Mouse (Mus musculus) frontal cortex, postnatal 14 days (tissue): ENCODE results near the gene Mthfd1.
A peak's percentile ranks its signal among the peaks of the same experiment; 100 is the strongest.
"Not testable (repeated sequence)": the region's sequence is repeated elsewhere in the genome, so short reads cannot be mapped to it uniquely, and the experiment has no call there.

Source experiments
- DNase-seq, 2 experiments: peaks; one replicate each; pipeline ENCODE4 v3.0.0; 2022; ENCODE audit warnings: low spot score in 2 of 2

The Mthfd1 gene

GRCm38 (mm10) chr12:76254725-76255498, at the start of gene Mthfd1:
Gene Mthfd1, plus strand, starts transcription at chr12:76255298.
- DNase-seq, result peak; percentile 92 to 97

GRCm38 (mm10) chr12:76209429-76209974, 45.6 kb upstream of the Mthfd1 start:
- no peak for DNase-seq

GRCm38 (mm10) chr12:76215121-76215520, 40.0 kb upstream of the Mthfd1 start:
- DNase-seq, result no peak

GRCm38 (mm10) chr12:76216716-76217115, 38.4 kb upstream of the Mthfd1 start:
- DNase-seq, result no peak

GRCm38 (mm10) chr12:76222104-76222503, 33.0 kb upstream of the Mthfd1 start:
- DNase-seq, result not testable (repeated sequence)

- DNase-seq, result no peak
Observed at GRCm38 (mm10) chr12:76230644-76231043, 24.5 kb upstream of the Mthfd1 start.

- DNase-seq, result no peak
Observed at GRCm38 (mm10) chr12:76235253-76235652, 19.8 kb upstream of the Mthfd1 start.

GRCm38 (mm10) chr12:76239145-76239838, 15.8 kb upstream of the Mthfd1 start:
- no peak for DNase-seq

GRCm38 (mm10) chr12:76239839-76240571, 15.1 kb upstream of the Mthfd1 start:
- no peak for DNase-seq

GRCm38 (mm10) chr12:76240670-76241069, 14.4 kb upstream of the Mthfd1 start:
- DNase-seq, result no peak

- no peak for DNase-seq
Observed at GRCm38 (mm10) chr12:76241084-76241483, 14.0 kb upstream of the Mthfd1 start.

GRCm38 (mm10) chr12:76241833-76242232, 13.3 kb upstream of the Mthfd1 start:
- DNase-seq, result no peak

- DNase-seq, result no peak
Observed at GRCm38 (mm10) chr12:76244981-76245380, 10.1 kb upstream of the Mthfd1 start.

GRCm38 (mm10) chr12:76246646-76247045, 8.5 kb upstream of the Mthfd1 start, which contains the start of gene Tex21:
Gene Tex21, minus strand, starts transcription at chr12:76246746.
- no peak for DNase-seq

- DNase-seq, result no peak
Observed at GRCm38 (mm10) chr12:76253090-76253489, 2.0 kb upstream of the Mthfd1 start.

- DNase-seq, result no peak
Observed at GRCm38 (mm10) chr12:76253591-76253990, 1.5 kb upstream of the Mthfd1 start.

- DNase-seq, result no peak
Observed at GRCm38 (mm10) chr12:76253991-76254390, 1.1 kb upstream of the Mthfd1 start.

GRCm38 (mm10) chr12:76255499-76255875, 389 bp downstream of the Mthfd1 start:
- no peak for DNase-seq

- no peak for DNase-seq
Observed at GRCm38 (mm10) chr12:76256114-76256843, 1.2 kb downstream of the Mthfd1 start.

GRCm38 (mm10) chr12:76260673-76261072, 5.6 kb downstream of the Mthfd1 start:
- no peak for DNase-seq

- no peak for DNase-seq
Observed at GRCm38 (mm10) chr12:76261556-76261955, 6.5 kb downstream of the Mthfd1 start.
